Mouse (Mus musculus) CH12F3 (cell line): ENCODE measurements around the gene Rnf141.

Source experiments
- in situ Hi-C: fragments of 300-500 bp; cut with MboI; formaldehyde crosslinking; loops from 2 replicates; pipeline ENCODE4 v1.14.3; 2020; ENCODE audit warnings: low sequenced_read_pairs

Gene Rnf141

DNA sequence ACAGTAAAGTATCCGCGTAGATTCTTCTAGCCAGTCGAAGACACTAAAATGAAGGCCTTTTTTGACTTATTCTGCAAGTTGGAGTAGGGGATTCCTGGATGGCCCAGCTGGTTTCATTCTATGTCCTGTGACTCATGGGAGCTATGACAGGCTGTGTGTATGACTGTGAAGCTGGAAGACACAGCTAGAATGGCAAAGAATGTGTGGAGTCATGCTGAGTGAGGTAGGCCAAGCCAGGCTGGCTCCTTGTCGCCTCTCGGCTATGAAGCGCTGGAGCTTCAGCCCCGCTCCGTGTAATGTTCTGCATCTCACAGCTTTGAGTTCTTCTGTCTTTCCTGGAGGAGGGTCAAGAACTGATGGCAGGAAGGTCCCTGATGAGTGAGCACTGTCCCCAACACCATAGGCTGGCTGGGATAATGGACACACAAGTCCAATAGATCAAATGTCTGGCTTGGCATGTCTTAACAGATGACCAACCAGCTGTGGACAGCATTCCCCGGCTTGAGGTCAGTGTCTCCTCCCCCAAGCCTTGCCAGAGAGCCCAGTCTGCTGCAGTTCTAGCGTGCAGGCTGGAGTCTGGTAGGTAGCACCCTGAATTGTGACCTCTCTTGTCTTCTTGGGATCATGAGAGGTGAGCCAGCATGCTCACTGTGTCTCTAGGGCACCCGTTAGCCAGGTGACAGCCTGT, 46.4 kb downstream of the Rnf141 start:
- in situ Hi-C loops = no loop called here

DNA sequence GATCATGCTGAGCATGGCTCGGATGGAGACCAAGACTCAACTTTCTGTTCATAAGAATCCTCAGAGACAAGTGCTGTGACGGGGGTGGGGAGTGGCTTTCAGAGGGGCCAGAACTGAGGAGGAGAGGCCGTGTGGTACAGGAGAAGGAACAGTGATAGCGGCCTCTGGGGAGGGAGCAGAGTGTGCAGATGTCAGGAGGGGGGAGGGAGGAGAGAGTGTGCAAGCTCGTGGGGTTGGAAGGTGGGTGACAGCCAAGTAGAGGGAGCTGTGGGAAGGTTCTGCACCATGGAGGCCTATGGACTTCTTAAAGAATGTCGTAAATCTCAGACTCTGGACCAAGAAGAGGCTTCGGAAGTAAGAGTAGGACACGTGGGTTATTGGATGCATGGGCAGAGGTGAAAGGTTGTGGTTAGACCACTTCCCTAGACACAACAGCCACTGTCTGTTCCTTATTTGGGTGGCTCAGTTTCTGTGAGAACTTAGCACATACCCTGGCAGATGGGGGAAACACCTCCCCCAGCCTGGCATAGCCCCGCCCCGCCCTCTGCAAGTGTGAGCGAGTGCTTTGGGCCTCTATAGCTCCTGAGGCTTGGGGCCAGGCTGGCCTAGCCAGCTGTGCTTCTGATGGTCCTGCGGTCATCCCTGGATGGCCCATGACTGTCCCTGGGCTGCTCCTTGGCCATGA, 47.7 kb downstream of the Rnf141 start:
- in situ Hi-C loops = no loop called here

DNA sequence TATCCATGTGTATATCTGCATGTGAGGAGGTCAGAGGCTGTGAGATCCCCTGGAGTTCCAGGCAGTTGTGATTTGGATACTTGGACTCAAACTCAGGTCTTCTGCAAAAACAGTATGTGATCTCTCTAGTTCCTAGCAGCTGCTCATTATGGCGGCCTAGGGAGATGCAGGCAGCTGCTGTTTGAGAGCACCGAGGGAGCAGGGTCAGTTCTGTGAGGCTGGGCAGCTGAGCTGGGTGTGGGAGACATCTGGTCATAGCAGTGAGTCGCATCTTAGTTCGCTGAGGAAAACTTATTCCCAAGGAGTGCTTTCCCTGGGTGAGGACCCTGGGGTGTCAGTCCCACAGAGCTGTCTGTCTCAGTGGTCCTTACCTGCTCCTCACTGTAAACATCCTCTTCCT, 49.5 kb downstream of the Rnf141 start:
- in situ Hi-C loops = loop anchor here (5.0 kb wide), 1 partner anchor 67 kb away; no protein-coding TSS in a partner anchor

DNA sequence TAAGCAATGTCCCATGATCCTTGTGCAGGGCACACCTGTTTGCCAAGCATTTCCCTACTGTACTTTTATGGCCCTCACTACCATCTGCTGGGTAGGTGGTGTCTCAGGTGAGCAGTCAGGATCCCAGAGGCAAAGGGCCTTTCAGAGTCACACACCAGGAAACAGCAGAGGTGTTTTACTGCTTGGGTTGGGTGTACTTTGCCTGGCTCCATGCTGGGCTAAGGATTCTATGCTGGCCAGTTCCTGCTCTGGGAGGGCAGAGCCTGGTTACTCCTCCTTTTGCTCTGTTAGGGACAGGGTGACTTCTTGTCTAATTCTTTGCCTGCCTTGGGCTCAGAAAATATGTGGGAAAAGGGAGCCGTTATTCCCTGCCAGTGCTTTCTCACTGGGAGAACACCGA, 51.4 kb downstream of the Rnf141 start:
- in situ Hi-C loops = loop anchor here (5.0 kb wide), 1 partner anchor 66 kb away; no protein-coding TSS in a partner anchor

DNA sequence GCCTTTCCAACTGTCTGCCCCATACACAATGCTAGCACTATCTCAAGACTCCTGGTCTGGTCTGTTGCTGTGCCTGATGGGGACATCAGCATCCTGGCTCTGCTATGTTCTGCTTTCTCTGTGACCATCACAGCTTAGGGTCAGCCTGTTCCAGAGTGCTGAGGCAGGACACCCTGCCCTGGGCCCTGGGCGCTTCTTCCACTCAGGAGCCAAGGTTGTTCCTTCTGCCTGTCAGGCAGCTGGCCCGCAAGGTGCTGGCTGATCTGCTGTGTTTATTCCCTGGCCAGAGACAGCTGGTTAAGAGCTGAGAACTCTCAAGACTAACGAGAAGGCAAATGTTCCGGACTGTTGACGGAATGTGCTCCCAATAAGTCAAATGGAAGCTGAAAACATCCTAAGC, 52.1 kb downstream of the Rnf141 start:
- in situ Hi-C loops = loop anchor here (5.0 kb wide), 1 partner anchor 65 kb away; no protein-coding TSS in a partner anchor

DNA sequence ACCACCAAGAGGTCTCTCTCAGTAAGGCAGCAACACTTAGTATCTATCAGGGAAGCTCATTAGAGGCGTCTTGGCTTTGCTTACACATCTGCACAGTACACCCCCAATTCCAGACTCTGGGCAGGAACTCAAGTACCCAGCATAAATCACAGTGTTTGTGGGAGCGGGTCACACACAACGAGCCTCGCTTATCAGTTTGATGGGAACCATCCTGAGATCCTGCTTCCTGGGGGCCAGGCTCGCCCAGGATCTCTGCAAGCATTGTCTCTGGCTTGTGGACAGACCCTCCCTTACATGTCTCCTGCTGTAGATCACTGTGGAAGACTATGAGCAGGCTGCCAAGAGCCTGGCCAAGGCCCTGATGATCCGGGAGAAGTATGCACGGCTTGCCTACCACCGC, 53.4 kb downstream of the Rnf141 start:
- in situ Hi-C loops = loop anchor here (5.0 kb wide), 1 partner anchor 64 kb away; no protein-coding TSS in a partner anchor

DNA sequence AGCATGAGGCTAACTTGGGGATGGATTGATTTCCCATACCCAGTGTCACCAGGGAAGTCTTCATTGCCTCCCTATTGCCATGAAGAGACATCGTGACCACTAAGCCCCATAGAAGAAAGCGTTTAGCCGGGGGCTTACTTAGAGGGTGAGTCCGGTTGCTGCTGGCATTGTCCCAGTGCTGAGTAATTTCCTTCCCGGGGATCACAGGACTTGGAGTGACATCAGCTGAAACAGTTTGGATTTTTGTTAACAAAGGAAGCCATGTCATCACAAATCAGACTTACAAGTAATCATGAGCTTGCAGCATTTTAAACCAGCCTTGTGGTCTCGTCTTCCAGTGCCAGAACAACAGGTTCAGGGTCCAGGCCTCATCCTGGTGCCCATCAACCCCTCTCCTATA, 56.9 kb downstream of the Rnf141 start:
- in situ Hi-C loops = no loop called here

DNA sequence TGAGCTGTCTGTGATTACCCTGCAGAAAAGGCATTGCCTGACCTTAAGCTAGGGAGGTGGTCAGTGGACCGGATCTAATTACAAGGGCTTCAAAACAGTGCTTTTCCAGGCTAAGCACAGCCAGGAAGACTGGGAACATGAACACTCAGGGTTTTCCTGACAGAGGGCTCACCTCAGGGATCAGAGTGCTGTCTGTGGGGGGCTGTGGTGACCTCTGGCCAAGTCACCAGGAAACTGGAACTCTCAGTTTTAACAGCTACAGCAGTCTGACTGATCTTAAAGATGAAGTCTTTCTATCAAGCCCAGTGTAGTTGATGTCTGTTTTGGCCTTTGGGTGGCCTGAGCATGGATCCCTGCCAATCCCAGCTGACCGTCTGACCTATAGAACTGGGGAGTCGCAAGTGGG, 58.5 kb downstream of the Rnf141 start:
- in situ Hi-C loops = no loop called here

DNA sequence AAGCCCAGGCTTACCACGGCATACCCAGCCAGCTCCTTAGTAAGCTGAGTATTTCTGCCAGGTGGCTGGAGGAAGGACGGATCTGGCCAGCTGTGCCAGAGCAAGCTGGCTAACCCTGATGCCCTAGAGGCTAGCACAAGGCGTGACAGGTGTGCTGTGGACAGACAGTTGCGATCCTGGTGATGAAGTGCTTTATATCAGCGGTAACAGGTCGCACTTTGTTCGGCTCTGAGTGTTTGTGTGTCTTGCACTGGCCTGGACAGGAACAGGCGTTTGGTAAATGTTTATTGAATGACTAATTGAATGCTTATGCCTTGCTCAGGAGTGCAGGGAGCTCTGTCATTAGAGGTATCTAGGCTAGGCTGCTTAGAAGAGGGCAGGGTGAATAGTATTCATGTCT, 59.3 kb downstream of the Rnf141 start:
- in situ Hi-C loops = no loop called here

DNA sequence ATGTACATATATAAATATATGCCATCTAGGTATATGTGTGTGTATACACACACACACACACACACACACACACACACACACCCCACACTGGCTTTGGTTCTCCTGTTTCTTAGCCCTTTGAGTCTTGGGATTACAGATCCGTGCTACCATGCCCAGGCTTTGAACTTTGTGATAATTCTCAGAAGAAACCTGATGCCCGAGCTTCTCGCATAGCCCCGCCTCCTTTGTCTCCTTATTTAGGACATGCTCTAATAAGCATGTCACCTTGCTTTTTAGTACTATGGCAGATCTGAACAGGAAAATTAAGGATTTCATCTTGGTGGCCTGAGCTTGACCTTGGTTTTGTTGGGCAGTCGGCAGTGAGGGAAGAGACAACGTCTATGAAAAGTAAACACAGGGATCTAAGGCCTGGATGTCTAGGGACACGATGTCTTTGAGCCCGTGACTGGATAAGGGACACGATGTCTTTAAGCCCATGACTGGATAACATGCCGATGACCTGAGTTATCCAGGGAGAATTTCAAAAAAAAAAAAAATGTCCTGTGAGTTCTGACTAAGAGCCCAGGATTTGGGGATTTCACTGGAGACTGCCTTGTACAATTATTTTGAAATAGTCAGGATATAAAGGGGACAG, 61.3 kb downstream of the Rnf141 start:
- in situ Hi-C loops = no loop called here

DNA sequence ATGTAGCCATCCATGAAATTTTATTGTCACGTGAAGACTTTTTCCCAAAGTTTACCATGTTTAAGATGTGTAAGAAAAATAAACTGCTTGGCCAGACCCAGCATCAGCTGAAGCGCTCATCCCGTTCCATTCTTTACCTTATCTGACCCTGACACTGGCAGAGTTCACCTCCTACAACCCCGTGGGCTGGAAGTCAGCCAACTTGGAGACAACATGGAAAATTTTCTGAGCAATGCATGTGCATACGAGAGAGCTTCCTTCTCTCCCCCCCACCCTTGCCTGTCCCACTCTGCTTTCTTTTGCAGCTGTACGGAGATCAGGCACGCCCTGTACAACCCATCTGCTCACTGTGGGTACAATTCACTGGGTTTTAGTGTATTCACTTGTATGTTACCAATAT, 62.1 kb downstream of the Rnf141 start:
- in situ Hi-C loops = no loop called here

DNA sequence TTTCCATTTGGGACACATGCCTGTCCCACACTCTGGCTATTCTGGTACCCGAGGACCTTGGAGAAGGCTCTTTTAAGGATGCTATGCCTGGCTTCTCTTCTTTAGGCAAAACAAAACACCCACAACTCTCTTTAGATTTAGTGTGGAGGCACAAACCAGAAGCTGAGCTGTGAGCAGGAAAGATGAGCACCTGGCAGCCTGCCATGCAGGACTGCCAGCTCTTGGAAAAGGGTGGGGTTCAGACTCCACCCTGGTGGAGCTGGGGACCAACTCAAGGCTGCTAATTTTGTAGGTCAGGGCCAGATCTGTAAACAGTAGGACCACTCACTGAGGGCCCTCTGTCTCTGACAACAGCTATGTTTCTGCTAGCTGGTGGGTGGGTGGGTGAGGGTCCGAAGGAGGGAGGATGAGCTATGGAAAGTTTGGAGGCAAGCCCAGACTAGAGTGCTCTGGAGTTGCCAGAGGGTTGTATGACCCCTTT, 63.0 kb downstream of the Rnf141 start:
- in situ Hi-C loops = no loop called here

DNA sequence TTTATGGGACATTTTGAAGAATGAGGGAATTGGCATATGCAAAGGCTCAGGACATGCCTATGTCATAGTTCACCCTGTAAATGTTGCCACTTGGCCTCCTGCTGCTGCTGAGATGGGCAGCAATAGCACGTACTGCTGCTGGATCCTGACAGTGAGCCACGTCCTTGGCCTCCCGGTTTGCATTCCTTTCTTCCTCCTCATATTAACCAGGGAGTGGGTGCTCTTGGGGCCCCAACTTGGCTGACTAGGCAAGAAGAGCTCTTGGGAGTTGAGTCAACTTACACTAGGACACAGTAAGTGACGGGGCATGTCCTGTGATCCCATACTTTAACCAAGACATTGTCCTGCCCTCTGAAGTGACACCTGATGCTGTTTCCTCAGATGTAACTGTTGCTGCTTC, 63.7 kb downstream of the Rnf141 start:
- in situ Hi-C loops = no loop called here

DNA sequence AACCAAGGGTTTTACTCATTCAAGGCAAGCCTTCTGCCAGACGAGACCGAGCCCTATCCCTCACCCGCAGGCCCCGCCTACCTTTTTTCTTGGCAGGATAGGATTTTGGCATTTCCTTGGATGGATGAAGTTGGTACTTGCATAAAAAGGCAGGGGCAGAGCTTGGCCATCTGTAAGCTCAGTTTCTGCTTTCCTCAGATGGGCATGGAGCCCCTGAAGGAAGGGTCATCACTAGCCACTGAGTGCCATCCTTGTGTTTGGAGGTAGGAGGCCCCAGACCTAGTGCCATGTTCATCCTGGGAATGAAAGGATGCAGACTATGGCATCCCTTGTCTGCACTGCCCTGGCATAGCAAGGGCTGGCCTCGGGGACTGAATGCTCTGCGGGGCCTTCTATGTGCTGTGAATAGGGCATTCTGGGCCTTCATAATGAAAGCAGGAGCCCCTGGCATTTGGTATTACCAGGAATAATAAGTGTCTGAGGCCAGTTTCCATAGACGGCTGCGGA, 64.6 kb downstream of the Rnf141 start:
- in situ Hi-C loops = no loop called here

DNA sequence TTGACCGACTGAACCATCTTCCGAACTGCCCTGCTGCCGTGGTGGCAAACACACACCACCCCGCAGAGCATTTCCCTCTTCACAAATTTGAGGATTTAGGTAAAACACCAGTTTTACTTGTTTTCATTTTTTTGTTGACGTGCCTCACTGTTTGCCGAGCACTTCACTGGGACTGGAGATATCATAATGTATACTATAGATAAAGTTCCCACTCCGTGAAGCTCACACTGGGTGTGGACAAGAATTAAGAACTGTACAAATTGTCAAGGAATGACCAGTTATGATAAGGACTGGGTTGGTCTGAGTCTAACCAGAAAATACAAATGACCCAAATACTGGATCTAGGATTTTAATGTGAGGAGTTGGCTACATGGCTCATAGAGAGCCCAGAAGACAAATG, 65.3 kb downstream of the Rnf141 start:
- in situ Hi-C loops = no loop called here

DNA sequence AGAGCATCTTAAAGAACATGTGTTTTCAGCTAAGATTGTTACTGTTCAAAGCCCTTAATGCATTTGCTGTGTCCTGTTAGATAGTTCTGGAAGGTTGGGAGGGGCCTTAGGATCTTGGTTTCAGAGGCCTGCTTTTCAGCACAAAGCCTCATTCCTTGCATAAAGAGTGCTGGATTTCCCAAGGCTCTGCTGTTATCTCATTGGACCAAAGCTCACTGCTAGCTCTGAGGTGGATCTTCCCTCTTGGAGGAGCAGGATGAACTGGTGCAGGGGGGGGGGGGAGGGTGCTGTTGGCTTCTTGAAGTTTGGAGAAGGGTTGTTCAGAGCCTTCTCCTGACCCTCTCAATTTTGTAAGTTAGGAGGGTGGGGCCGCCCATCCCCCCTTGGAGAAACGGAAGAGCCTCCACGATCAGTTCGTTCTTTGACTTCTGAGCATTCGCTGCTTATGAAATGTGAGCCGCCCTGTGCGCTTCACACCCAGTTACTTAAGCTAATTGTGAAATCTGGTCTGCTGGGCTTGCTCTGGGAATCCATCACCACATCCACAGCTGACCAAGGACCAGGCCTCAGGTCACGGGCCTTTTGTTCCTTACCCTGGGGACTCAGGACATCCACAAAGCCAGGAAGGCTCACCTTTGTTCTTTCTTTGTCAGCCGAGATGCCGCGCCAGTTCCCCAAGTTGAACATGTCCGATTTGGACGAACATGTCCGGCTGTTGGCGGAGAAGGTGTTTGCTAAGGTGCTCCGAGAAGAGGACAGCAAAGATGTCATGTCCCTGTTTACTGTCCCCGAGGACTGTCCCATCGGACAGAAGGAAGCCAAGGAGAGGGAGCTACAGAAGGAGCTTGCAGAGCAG, 66.9 kb downstream of the Rnf141 start:
- in situ Hi-C loops = no loop called here

DNA sequence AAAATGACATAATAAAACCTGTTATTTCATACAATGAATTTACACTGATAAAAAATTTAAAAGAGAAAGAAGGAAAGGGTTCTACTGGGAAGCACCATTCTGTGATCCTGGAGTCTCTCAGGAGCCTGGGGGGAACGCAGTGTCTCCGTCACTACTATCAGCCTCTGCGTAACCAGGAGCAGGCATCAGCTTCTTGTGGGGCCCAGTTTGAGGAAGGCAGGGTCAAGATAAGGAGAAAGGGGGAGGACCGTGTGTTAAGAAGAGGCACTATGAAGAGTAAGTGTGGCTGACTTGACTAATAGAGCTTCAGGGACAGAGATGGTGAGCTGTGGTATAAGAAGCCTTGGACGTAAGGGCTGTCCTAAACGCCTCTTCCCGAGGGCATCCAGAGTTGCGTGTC, 69.6 kb downstream of the Rnf141 start:
- in situ Hi-C loops = no loop called here

DNA sequence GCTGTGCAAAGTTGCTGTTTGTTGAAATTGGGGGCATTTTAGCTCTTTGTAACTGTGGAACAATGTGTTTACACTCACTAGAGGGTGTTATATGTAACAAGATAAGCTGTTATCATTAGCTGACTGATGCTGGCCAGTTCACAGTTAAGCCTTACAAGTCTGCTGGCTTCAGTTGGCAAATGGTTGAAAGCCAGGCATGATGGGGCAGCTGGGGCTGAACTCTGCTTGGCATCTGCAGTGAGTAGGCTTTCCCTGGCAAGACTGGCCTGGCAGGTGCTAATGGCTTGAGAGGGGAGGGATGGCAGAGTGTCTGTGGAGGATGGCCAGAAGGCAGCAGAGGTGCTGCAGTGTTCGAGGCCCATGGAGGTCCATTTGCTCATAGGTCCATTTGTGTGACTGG, 70.2 kb downstream of the Rnf141 start:
- in situ Hi-C loops = no loop called here

DNA sequence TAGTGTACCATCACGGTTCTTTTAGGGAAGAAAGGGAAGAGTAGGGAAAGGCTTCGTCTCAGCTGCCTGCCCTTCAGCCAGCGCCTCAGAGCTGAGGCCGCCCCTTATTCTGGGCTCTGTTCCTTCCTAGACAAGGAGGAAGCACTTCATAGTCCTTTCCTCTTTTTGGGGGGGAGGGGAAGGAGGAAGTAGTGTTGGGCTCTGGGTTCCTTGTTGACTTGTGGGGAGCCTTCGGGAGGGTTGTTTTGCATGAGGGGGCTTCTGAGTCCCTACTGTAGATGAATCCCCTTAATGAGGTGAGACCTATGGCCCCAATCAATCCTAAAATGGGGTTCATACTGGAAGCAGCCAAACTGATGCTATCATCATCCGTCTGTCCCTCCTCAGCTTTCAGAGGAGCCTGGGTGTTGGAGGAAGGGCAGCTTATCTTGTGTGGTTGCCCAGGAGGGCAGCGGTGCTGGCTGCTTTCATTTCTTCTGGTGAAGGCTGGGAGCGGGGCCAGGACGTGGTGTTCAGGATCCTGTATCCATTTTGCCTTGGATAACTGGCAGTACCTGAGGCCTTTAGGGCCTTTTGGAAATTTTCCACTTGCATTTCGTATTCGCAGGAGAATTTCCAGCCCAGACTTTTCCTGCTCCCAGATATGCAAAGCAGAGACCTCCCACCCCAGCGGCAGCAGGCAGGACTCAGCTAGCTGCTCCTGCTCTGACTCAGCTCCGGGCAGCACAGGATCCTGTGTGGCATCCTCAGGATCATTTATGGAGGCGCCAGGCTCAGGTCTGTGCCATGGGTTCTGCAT, 70.9 kb downstream of the Rnf141 start:
- in situ Hi-C loops = no loop called here

DNA sequence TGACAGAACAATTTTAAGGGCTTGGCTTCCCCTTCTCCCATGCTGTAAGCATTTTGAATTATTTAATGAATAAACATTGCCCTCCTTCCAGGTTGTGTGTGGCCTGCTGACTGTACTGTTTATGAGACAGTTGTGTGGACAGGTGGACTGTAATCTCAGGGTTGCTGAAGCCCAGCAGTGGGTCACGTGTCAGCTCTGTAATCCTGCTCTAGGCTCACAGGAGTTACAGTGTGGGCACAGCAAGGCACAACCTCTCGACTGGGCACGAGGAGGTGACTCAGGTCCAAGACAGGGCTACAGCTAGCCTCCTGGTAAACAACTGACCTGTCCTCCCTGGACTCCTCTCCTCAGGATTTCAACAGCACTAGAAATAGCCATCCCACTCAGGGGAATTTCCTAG, 71.9 kb downstream of the Rnf141 start:
- in situ Hi-C loops = no loop called here
